Mouse (Mus musculus) monocyte, adult 59 days (primary cell): Measurements from ENCODE around the gene Dlg4. TPM values are rescaled to one million over a fixed set of nuclear protein-coding genes. Genes with fewer than 3 reads are reported as not detected.

Experiments
- total RNA-seq, 2 experiments: library from RNA; stranded (reverse); gene quantifications; one replicate each; pipeline ENCODE4 v1.2.4; 2023

Gene Dlg4
- total RNA-seq, result 10 to 100 TPM; 11.0 to 19.4 TPM

GRCm38 (mm10) chr11:70016669-70017068 lies at the start of gene Dlg4:
TSS of gene Dlg4 (plus strand) at chr11:70016942.

GRCm38 (mm10) chr11:69981141-69981762 lies 35.5 kb upstream of the Dlg4 start, which contains the start of gene Ctdnep1:
TSS of gene Ctdnep1 (plus strand) at chr11:69981156.

GRCm38 (mm10) chr11:69982225-69982624 lies 34.5 kb upstream of the Dlg4 start, which contains the start of gene Elp5:
TSS of gene Elp5 (minus strand) at chr11:69982517.

GRCm38 (mm10) chr11:69990850-69991691 lies 25.7 kb upstream of the Dlg4 start, which contains the start of gene Gabarap:
TSS of gene Gabarap (plus strand) at chr11:69991143.

GRCm38 (mm10) chr11:69995391-69995960 lies 21.3 kb upstream of the Dlg4 start, which contains the start of gene Phf23:
TSS of gene Phf23 (plus strand) at chr11:69995777.

GRCm38 (mm10) chr11:70000396-70000898 lies 16.3 kb upstream of the Dlg4 start, which contains the start of gene Dvl2:
TSS of gene Dvl2 (plus strand) at chr11:70000595.

GRCm38 (mm10) chr11:70014880-70015558 lies 1.7 kb upstream of the Dlg4 start, which contains the start of gene Acadvl:
TSS of gene Acadvl (minus strand) at chr11:70015411.

GRCm38 (mm10) chr11:70053898-70054570 lies 37.3 kb downstream of the Dlg4 start, which contains the start of gene Asgr1:
TSS of gene Asgr1 (plus strand) at chr11:70054085.

GRCm38 (mm10) chr11:70091986-70092783 lies 75.4 kb downstream of the Dlg4 start, which contains the start of gene Asgr2:
TSS of gene Asgr2 (plus strand) at chr11:70092644.

Other genes starting within 250 kb of the Dlg4 start
- gene Chrnb1, start 221.0 kb upstream of the Dlg4 start, total RNA-seq, result under 1 TPM; 0.45 to 0.49 TPM
- gene Fgf11, start 215.1 kb upstream of the Dlg4 start, total RNA-seq, result 1 to 10 TPM in 1 of 2 experiments, under 1 TPM in 1; 0.76 to 1.3 TPM
- not detected for gene Tmem102, start 211.3 kb upstream of the Dlg4 start, total RNA-seq
- not detected for gene Gm39566, start 201.6 kb upstream of the Dlg4 start, total RNA-seq
- gene Spem2, start 198.5 kb upstream of the Dlg4 start, total RNA-seq, result not detected
- gene Spem1, start 194.8 kb upstream of the Dlg4 start, total RNA-seq, result not detected
- gene Nlgn2, start 179.2 kb upstream of the Dlg4 start, total RNA-seq, result 1 to 10 TPM; 1.9 to 2.6 TPM
- 100 to 1,000 TPM; 100 to 117 TPM for gene Tmem256, start 178.4 kb upstream of the Dlg4 start, total RNA-seq
- gene Plscr3, start 170.6 kb upstream of the Dlg4 start, total RNA-seq, result 10 to 100 TPM; 39.8 to 43.6 TPM
- not detected for gene Tnk1, start 158.2 kb upstream of the Dlg4 start, total RNA-seq
- not detected for gene Tmem95, start 138.9 kb upstream of the Dlg4 start, total RNA-seq
- gene Kctd11, start 135.5 kb upstream of the Dlg4 start, total RNA-seq, result 1 to 10 TPM; 6.0 TPM
- gene Acap1, start 121.4 kb upstream of the Dlg4 start, total RNA-seq, result 10 to 100 TPM; 10.4 to 12.2 TPM
- gene 2810408A11Rik, start 116.0 kb upstream of the Dlg4 start, total RNA-seq, result under 1 TPM; 0.31 to 0.49 TPM
- gene Neurl4, start 115.9 kb upstream of the Dlg4 start, total RNA-seq, result 10 to 100 TPM; 30.0 to 30.4 TPM
- gene Gps2, start 103.1 kb upstream of the Dlg4 start, total RNA-seq, result 100 to 1,000 TPM; 110 to 112 TPM
- 100 to 1,000 TPM; 407 to 410 TPM for gene Eif5a, start 95.0 kb upstream of the Dlg4 start, total RNA-seq
- gene Ybx2, start 81.1 kb upstream of the Dlg4 start, total RNA-seq, result 1 to 10 TPM in 1 of 2 experiments, not detected in 1; 1.6 TPM
- not detected for gene Slc2a4, start 68.8 kb upstream of the Dlg4 start, total RNA-seq
- gene Cldn7, start 52.2 kb upstream of the Dlg4 start, total RNA-seq, result not detected
- 100 to 1,000 TPM; 107 to 143 TPM for gene Ctdnep1, start 35.8 kb upstream of the Dlg4 start, total RNA-seq
- gene Elp5, start 34.4 kb upstream of the Dlg4 start, total RNA-seq, result 10 to 100 TPM; 44.3 to 49.5 TPM
- gene Gabarap, start 25.8 kb upstream of the Dlg4 start, total RNA-seq, result 100 to 1,000 TPM; 469 to 485 TPM
- 10 to 100 TPM; 64.3 to 77.5 TPM for gene Phf23, start 21.2 kb upstream of the Dlg4 start, total RNA-seq
- gene Dvl2, start 16.3 kb upstream of the Dlg4 start, total RNA-seq, result 10 to 100 TPM; 30.2 to 33.6 TPM
- gene Acadvl, start 1.5 kb upstream of the Dlg4 start, total RNA-seq, result 10 to 100 TPM; 43.9 to 56.5 TPM
- not detected for gene Asgr1, start 37.1 kb downstream of the Dlg4 start, total RNA-seq
- 1 to 10 TPM; 3.7 to 3.8 TPM for gene Asgr2, start 75.7 kb downstream of the Dlg4 start, total RNA-seq
- 1 to 10 TPM; 7.0 to 7.1 TPM for gene Mgl2, start 113.4 kb downstream of the Dlg4 start, total RNA-seq
- gene Clec10a, start 139.3 kb downstream of the Dlg4 start, total RNA-seq, result 10 to 100 TPM; 57.0 to 63.9 TPM
- not detected for gene Slc16a11, start 195.8 kb downstream of the Dlg4 start, total RNA-seq
- 1 to 10 TPM; 4.2 to 6.0 TPM for gene Slc16a13, start 204.1 kb downstream of the Dlg4 start, total RNA-seq
- not detected for gene Bcl6b, start 212.9 kb downstream of the Dlg4 start, total RNA-seq
- gene 0610010K14Rik, start 221.0 kb downstream of the Dlg4 start, total RNA-seq, result 10 to 100 TPM; 43.5 to 48.2 TPM
- gene Gm21988, start 222.9 kb downstream of the Dlg4 start, total RNA-seq, result 1 to 10 TPM; 4.6 to 5.0 TPM
- 100 to 1,000 TPM; 119 to 173 TPM for gene Rnasek, start 222.9 kb downstream of the Dlg4 start, total RNA-seq
- gene Alox12, start 238.4 kb downstream of the Dlg4 start, total RNA-seq, result under 1 TPM in 1 of 2 experiments, not detected in 1; 0.21 TPM